Mouse (Mus musculus): Measurements from ENCODE around the gene Rgs11. TPM values are rescaled to one million over a fixed set of nuclear protein-coding genes. Genes with fewer than 3 reads are reported as not detected.
"Not testable (repeated sequence)": the region's sequence is repeated elsewhere in the genome, so short reads cannot be mapped to it uniquely, and the experiment has no call there.

The Rgs11 gene
- 18.7 TPM in 2 replicates for polyA plus RNA-seq (2015; fragmentation: Nextera tagmentation; extraction: Ambion mirVana)

GRCm38 (mm10) chr17:26202737-26203136 lies at the start of gene Rgs11:
TSS of gene Rgs11 (plus strand) at chr17:26202951.
- H3K36me3 ChIP-seq = no peaks in the 10 kb centered on the region
- H3K4me2 ChIP-seq = peak within 1 kb of the TSS; percentile 99
- H3K9ac ChIP-seq = peak within 1 kb of the TSS; percentile 37
- H3K27me3 ChIP-seq = peaks cover 55% of the 10 kb centered on the region
- H3K9me3 ChIP-seq = no peaks in the 10 kb centered on the region
- 2% methylated on average over 22 of the region's 22 CpGs for WGBS
- no peak for ATAC-seq (ENCODE audit: low FRiP score, low read depth)
- H3K4me3 ChIP-seq = peak within 1 kb of the TSS; percentile 80
- H3K4me1 ChIP-seq (replicated peaks) = peaks cover 38% of the 10 kb centered on the region
- no peak within 1 kb of the TSS for H3K27ac ChIP-seq (replicated peaks)

- Histone ChIP-seq H3K4me2 (no peak overlapping the region), H3K27me3 (no peaks in the 10 kb centered on the region), H3K9ac (no peak overlapping the region), H3K27ac (replicated peaks) (no peak overlapping the region), H3K4me1 (replicated peaks) (no peaks in the 10 kb centered on the region; the same call in 1 of the 2 replicates), H3K4me3 (no peak overlapping the region), H3K36me3 (no peaks in the 10 kb centered on the region), H3K9me3 (no peaks in the 10 kb centered on the region)
- no peak for ATAC-seq (ENCODE audit: low FRiP score, low read depth)
- 100% methylated on average over 1 of the region's 1 CpGs for WGBS
These were observed 40.0 kb upstream of the Rgs11 start for GRCm38 (mm10) chr17:26162736-26163135.

GRCm38 (mm10) chr17:26168039-26168438 lies 34.7 kb upstream of the Rgs11 start:
- no peak overlapping the region for H3K4me2 ChIP-seq
- ATAC-seq (ENCODE audit: low FRiP score, low read depth) = no peak
- no peak overlapping the region for H3K9ac ChIP-seq
- H3K9me3 ChIP-seq = no peaks in the 10 kb centered on the region
- no peaks in the 10 kb centered on the region; the same call in 1 of the 2 replicates for H3K4me1 ChIP-seq (replicated peaks)
- WGBS = 97% methylated on average over 2 of the region's 2 CpGs
- H3K27ac ChIP-seq (replicated peaks) = no peak overlapping the region
- H3K4me3 ChIP-seq = no peak overlapping the region
- H3K36me3 ChIP-seq = no peaks in the 10 kb centered on the region
- no peaks in the 10 kb centered on the region for H3K27me3 ChIP-seq

- not testable (repeated sequence) for H3K4me2 ChIP-seq; ATAC-seq (ENCODE audit: low FRiP score, low read depth); H3K27ac ChIP-seq (replicated peaks); H3K4me3 ChIP-seq; H3K27me3 ChIP-seq; H3K4me1 ChIP-seq (replicated peaks); H3K9me3 ChIP-seq; H3K9ac ChIP-seq
- WGBS = 89% methylated on average over 2 of the region's 2 CpGs
- peaks cover 17% of the 10 kb centered on the region for H3K36me3 ChIP-seq
These were observed 27.5 kb upstream of the Rgs11 start for GRCm38 (mm10) chr17:26175248-26175647.

GRCm38 (mm10) chr17:26178611-26179010 lies 24.1 kb upstream of the Rgs11 start:
- no peaks in the 10 kb centered on the region for H3K4me1 ChIP-seq (replicated peaks)
- H3K27ac ChIP-seq (replicated peaks) = no peak overlapping the region
- no peak overlapping the region for H3K4me3 ChIP-seq
- no peak overlapping the region for H3K9ac ChIP-seq
- peaks cover 24% of the 10 kb centered on the region for H3K36me3 ChIP-seq
- H3K4me2 ChIP-seq = no peak overlapping the region
- ATAC-seq (ENCODE audit: low FRiP score, low read depth) = no peak
- no peaks in the 10 kb centered on the region for H3K27me3 ChIP-seq
- no peaks in the 10 kb centered on the region for H3K9me3 ChIP-seq

GRCm38 (mm10) chr17:26181179-26181578 lies 21.6 kb upstream of the Rgs11 start:
- H3K9ac ChIP-seq = no peak overlapping the region
- H3K4me1 ChIP-seq (replicated peaks) = no peaks in the 10 kb centered on the region
- no peak overlapping the region for H3K27ac ChIP-seq (replicated peaks)
- H3K36me3 ChIP-seq = peaks cover 30% of the 10 kb centered on the region
- H3K4me2 ChIP-seq = no peak overlapping the region
- no peaks in the 10 kb centered on the region for H3K9me3 ChIP-seq
- H3K27me3 ChIP-seq = no peaks in the 10 kb centered on the region
- no peak for ATAC-seq (ENCODE audit: low FRiP score, low read depth)
- no peak overlapping the region for H3K4me3 ChIP-seq
- WGBS = 96% methylated on average over 3 of the region's 3 CpGs

GRCm38 (mm10) chr17:26187592-26187991 lies 15.2 kb upstream of the Rgs11 start:
- Histone ChIP-seq H3K27me3 (no peaks in the 10 kb centered on the region), H3K4me1 (replicated peaks) (no peaks in the 10 kb centered on the region), H3K27ac (replicated peaks) (no peak overlapping the region), H3K4me3 (no peak overlapping the region), H3K9me3 (no peaks in the 10 kb centered on the region), H3K36me3 (peaks cover 68% of the 10 kb centered on the region), H3K9ac (no peak overlapping the region), H3K4me2 (no peak overlapping the region)
- no peak for ATAC-seq (ENCODE audit: low FRiP score, low read depth)
- WGBS = 98% methylated on average over 5 of the region's 5 CpGs

GRCm38 (mm10) chr17:26188091-26188805 lies 14.5 kb upstream of the Rgs11 start:
- no peak for ATAC-seq (ENCODE audit: low FRiP score, low read depth)
- WGBS = 91% methylated on average over 11 of the region's 11 CpGs
- Histone ChIP-seq H3K4me2 (no peak overlapping the region), H3K4me3 (no peak overlapping the region), H3K9ac (no peak overlapping the region), H3K27ac (replicated peaks) (no peak overlapping the region), H3K27me3 (no peaks in the 10 kb centered on the region), H3K9me3 (no peaks in the 10 kb centered on the region), H3K36me3 (peaks cover 72% of the 10 kb centered on the region), H3K4me1 (replicated peaks) (no peaks in the 10 kb centered on the region)

- ATAC-seq (ENCODE audit: low FRiP score, low read depth); H3K9ac ChIP-seq; H3K27ac ChIP-seq (replicated peaks); H3K9me3 ChIP-seq; H3K4me2 ChIP-seq; H3K4me3 ChIP-seq; H3K27me3 ChIP-seq; H3K4me1 ChIP-seq (replicated peaks): not testable (repeated sequence)
- H3K36me3 ChIP-seq = peaks cover 65% of the 10 kb centered on the region
- WGBS = 93% methylated on average over 7 of the region's 7 CpGs
These were observed 11.3 kb upstream of the Rgs11 start for GRCm38 (mm10) chr17:26191486-26191885.

GRCm38 (mm10) chr17:26192481-26193190 lies 10.1 kb upstream of the Rgs11 start:
- WGBS = 98% methylated on average over 15 of the region's 15 CpGs

GRCm38 (mm10) chr17:26198892-26199291 lies 3.9 kb upstream of the Rgs11 start, which contains the start of gene Pdia2:
TSS of gene Pdia2 (minus strand) at chr17:26199087.
- H3K9me3 ChIP-seq = no peaks in the 10 kb centered on the region
- ATAC-seq (ENCODE audit: low FRiP score, low read depth) = no peak
- no peak within 1 kb of the TSS for H3K27ac ChIP-seq (replicated peaks)
- H3K27me3 ChIP-seq = peaks cover 39% of the 10 kb centered on the region
- H3K9ac ChIP-seq = no peak within 1 kb of the TSS
- peaks cover 38% of the 10 kb centered on the region for H3K4me1 ChIP-seq (replicated peaks)
- WGBS = 76% methylated on average over 4 of the region's 4 CpGs
- no peak within 1 kb of the TSS for H3K4me3 ChIP-seq
- H3K4me2 ChIP-seq = peak within 1 kb of the TSS; percentile 99
- H3K36me3 ChIP-seq = peaks cover 21% of the 10 kb centered on the region

More at GRCm38 (mm10) chr17:26192481-26193190, 10.1 kb upstream of the Rgs11 start:
- Histone ChIP-seq H3K27ac (replicated peaks) (no peak overlapping the region), H3K4me1 (replicated peaks) (no peaks in the 10 kb centered on the region), H3K27me3 (no peaks in the 10 kb centered on the region), H3K9ac (no peak overlapping the region), H3K4me2 (no peak overlapping the region), H3K4me3 (no peak overlapping the region), H3K36me3 (peaks cover 73% of the 10 kb centered on the region), H3K9me3 (no peaks in the 10 kb centered on the region)
- ATAC-seq (ENCODE audit: low FRiP score, low read depth) = no peak

Data from hindbrain, embryonic 15.5 days (tissue).